Mouse (Mus musculus) yolk sac, embryonic 10.5 days (tissue): Measurements from ENCODE around the gene Ercc2.

ENCODE experiments used
- DNase-seq: peaks from one replicate; pipeline ENCODE4 v3.0.0-alpha.2; 2017; ENCODE audit warnings: low spot score

Gene Ercc2

DNA sequence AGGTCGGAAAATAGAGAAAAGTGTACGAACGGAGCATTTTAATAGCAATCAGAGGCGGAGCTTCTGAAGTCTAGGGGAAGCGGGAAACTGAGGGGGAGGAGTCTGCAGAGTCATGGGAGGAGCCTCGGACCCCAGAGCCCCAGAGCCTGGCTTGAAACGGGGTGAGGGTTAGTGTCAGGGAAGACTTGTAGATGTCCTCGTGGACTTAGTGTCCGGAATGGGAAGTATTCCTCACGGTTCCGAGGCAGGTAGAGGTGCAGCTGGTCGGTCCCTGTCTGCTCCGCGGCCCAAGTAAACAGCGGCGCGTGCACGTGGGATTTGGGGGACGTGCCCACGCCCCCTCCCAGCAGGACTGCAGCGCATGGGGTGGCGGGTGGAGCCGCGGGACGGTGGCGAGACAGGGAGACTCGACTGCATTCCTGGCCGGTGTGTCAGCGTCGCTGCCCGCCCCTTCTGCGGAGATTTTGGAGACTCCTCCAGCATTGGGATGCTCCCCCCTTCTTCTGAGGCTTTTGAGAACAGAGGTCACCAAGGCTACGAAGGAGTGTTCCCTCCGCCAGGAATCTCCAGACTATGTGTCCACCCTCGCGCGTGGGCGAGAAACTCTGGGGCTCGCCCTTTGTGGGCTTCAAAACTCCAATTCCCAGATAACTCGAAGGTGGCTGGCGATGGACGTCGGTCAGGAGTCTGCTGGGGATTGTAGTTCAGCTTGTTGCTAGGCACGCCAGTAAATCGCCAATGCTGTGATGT lies 21.7 kb upstream of the Ercc2 start:
- peak; percentile 87 for DNase-seq

DNA sequence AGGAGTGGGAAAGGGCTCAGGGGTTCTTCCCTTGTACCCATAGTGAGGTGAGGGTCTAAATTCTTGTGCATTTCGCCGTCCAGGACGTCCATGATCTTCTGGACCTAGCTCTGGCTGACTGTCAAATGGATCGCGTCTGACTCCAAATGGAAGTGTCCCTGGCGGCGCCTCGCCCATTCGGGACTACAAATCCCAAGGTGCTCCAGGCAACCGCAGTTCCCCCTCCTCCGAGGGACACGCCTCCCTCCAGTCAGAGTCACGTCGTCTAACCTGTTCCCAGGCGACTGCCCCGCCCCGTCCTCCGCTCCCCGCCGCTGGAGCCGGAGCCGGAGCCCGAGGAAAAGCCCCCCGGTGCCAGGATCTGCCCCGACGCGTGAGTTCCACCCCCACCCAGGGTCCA lies 20.9 kb upstream of the Ercc2 start:
- peak; percentile 88 for DNase-seq

DNA sequence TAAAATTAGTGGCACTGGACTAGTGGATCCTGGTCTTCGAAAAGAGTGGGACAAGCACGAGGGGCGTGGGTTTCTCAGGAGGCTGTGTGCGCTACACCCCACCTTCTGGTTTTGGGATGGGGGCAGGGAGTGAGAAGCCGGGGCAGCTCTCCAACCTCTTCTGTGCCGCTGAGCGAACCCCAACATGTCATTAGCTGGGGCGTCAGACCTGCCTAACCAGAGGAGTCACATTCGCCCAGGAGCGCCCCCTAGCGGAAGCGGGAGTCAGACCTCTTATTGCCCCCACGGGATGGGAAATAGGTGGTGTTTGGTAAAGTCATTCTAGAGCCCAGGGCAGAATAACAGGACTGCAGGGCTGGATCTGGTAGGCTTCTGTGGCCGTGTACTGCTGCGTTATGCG lies 20.1 kb upstream of the Ercc2 start:
- DNase-seq: no peak

DNA sequence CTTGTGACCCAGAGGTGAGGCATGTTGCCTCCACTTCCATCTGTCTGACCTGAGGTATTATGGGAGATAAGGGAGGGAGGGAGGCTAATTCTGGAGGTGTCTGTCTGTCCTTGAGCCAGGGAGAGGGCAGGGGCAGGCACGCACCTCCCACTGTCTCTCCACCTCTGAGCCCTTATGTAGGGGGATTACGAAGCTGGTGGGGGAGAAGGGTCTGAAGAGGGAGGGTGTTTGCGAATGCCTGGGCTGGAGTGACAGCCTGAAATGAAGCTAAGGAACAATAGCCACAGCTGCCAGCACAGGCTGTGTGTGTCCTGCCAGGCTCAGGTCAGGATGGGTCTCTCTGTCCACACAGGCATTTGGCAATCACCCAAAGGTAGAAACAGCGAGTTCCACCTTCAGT lies 19.5 kb upstream of the Ercc2 start:
- no peak for DNase-seq

DNA sequence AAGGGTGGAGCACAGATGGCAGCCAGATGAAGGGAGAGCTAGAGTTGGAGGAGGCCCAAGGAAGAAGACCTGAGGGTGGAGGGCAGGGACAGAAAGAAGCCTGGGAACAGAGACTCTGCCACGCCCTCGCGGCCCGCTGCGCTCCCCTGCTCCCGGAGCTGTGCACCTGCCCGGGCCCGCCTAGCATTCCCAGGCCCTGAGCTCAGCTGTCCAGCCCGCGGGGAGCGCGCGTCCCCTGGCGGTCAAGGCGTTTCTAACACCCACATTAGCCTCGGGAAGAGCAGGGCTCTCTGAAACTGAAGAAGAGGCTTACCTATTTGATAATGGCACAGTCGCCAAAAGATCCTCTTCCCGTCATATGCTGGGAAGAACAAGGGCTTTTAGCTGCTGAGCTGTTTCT lies 17.9 kb upstream of the Ercc2 start:
- no peak for DNase-seq

DNA sequence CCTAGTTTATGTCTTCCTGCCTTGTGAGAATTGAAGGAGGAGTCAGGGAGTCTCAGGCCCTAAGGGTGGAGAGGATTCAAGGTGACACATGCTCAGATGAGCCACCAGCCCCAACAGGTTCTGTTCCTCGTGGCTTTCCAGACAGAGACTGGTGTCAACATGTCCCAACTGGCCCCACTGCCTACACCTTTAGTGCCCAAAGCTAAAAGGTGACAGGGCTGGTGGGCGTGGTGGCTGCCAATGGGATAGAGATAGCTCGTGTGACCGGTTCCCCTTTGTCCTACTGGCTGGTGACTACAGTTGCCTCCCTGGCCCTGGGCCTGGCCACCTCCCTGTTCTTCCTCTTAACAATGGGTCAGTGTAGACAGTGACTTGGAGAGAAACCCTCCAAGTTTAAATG lies 16.4 kb upstream of the Ercc2 start:
- no peak for DNase-seq

DNA sequence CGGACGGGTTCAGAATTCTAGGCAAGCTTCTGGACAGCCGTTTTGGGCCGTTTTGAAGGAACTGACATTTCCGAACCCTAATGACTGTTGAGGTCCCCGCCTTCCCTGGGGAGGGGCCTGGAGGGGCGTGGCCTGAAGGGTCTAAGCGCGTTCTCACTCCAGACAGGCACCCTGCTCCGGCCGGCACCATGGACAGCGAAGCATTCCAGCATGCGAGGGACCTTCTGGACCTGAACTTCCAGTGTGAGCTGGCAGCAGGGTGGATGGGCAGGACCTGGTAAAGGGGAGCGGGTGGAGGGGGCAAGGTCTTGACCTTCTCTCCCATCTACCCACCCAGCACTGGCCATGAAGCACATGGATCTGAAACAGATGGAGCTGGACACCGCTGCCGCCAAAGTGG lies 13.4 kb upstream of the Ercc2 start:
- peak; percentile 45 for DNase-seq

DNA sequence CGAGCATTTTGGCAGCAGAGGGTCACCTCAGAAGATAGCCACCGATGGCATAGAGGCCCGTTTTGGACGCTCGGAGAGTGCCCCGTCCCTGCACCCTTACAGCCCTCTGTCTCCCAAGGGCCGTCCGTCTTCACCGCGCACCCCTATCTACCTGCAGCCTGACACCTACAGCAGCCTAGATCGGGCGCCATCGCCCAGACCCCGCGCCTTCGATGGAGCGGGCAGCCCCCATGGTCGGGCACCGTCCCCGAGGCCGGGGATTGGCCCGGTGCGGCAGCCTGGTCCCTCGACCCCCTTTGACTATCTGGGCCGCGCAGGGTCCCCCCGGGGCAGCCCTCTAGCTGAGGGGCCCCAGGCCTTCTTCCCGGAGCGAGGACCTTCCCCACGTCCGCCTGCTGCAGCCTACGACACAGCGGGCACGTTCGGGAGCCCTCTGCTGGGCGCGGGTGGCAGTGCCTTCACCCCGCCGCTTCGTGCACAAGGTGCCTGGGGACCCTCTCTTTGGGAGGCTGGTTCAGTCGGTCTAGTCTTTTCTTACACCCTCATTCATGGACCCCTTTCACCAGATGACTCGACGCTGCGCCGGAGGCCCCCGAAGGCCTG lies 11.9 kb upstream of the Ercc2 start:
- no peak for DNase-seq

DNA sequence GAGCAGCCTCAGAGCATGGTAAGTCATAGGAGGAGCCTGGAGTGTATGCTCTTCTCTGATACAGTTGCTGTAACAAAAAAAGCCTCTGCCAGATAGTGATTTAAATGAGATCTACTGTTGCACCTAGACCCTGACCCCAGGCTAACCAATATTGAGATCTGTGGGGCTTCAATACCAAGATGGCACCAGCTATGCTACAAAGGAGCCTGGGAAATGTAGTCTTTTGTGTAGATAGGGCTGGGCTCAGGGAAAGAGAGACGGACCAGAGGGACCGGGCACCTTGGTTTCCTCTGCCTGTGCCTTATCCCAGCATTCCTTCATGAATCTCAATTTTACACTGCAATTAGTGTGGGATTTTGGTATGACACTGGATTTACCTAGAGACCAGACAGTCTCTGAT lies 8.4 kb upstream of the Ercc2 start:
- no peak for DNase-seq

DNA sequence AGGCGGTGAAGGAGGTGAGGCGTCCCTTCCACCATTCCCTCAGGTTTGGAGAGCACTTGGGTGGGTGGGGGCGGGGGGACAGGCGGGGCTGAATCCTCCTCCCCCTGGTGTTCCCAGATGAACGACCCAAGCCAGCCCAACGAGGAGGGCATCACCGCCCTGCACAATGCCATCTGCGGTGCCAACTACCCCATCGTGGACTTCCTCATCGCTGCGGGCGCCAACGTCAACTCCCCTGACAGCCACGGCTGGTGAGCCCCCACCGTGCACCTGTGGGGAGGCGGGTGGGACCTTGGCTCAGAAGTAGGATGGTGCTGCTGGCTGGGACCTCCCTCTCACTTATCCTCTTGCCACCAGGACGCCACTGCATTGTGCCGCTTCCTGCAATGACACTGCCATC lies 6.4 kb upstream of the Ercc2 start:
- DNase-seq: no peak

DNA sequence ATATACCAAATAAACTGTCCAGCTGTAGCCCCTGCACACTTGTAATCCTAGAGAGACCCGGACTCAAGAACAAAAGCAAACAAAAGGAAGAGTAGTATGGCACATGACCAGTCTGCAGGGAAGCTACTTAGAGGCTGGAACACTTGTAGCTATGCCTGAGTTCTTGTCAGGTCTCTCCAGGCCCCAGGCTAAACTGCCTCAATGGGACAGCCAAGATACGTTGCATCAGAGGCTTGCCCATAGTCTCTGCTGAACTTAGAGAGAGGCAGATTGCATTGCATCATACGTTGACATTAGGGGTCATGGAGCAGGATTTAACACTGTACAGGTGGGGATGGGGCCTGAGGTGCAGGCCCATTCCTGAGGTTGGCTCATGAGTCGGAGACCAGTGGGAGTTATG lies 5.8 kb upstream of the Ercc2 start:
- no peak for DNase-seq

DNA sequence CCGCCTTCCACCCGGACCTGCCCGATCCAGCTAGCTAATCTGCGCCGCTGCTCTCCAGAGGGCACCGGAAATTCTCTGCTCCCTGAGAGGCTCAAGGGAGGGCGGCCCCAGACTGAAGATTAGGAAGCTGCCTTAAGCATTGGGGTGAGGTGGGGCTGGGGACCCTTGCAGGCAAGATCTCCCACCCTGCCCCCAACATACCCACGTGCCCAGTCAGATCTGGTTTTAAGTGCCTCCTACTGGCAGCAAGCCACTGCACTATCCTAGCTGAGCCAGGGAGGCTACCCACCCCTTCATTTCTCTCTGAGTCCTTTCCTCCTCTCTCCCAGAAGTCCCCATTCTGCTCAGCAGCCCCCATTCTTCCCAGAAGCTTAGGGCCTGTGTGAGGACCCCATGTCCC lies 3.8 kb upstream of the Ercc2 start:
- no peak for DNase-seq

DNA sequence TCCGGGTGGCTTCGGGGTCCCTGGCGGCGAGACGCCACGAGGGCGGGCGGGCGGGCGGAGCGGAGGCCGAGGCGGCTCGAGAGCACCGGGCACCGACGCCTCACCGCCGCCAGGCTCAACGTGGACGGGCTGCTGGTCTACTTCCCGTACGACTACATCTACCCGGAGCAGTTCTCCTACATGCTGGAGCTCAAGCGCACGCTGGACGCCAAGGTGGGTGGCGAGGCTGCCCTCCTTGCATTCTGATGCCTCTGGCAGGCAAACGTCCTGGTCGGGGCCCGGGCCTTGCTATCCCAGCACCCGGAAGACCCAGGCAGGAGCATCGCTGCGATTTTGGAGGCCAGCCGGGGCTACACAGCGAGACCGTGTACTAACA lies 344 bp downstream of the Ercc2 start:
- DNase-seq: no peak

DNA sequence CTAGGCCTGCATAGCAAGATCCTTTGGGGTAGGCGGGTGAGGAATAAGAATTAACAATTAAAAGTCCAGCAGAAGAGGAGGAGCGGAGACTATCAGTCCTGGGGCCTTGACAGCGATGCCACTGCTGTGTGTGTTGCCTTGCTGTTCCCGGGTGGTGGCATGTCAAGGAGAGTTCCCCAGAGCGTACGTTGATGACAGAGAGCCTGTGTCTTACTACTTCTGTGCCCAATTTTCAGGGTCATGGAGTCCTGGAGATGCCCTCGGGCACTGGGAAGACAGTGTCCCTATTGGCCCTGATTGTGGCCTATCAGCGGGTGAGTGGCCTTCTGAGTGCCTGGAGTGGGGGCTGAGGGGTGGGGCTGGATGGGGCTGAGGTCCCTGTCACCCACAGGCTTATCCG lies 1.9 kb downstream of the Ercc2 start:
- no peak for DNase-seq

DNA sequence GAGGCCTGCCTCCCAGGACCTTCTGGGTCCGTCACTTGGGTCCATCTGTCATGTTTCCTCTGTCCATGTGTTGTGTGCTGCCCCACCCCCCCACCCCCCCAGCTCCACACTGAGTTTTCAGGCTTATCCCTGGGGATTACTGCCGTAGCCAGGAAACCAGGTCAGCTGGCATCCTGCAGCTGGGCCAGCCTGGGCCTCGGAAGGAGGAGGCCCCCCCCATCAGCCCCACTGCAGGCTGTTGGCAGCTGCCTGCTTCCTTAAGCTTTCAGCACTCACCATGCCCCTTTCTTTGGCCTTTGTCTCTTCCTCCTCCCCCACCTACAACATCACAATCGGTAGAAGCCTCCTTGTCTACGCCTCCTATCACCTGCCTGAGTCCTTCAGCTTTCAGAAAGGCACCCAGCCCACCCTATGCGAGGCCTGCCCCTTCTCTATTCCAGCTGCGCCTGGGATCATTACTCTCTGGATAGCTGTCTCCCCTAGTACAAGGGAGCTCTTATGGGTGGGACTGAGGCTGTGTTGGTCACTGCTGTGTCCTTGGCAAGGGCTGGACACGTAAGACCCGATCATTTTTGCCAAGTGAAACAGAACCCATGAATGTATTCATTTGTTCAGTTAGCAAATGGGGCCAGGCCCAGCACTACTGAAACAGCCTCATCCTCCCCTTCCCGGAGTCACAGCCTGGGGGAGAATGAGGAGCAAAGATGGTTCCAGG lies 7.0 kb downstream of the Ercc2 start:
- no peak for DNase-seq

DNA sequence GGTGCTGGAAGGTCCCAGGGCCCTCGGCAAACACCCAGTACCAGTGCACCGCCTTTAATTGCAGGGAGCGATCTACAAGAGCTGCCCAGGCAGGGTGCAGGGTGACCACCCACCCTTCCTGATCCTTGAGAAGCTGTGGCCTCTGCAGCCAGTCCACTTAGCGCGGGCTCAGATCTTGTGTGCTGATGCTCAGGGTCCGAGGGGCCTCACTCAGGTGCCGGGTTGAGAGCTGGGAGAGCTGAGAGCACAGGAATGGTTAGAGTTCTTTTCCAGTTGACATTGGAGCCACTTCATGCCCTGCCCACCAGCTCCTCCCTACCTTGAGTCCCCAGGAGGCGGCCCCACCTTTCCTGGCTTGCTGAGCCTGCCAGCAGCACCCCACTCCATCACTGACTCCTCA lies 12.7 kb downstream of the Ercc2 start:
- no peak for DNase-seq

DNA sequence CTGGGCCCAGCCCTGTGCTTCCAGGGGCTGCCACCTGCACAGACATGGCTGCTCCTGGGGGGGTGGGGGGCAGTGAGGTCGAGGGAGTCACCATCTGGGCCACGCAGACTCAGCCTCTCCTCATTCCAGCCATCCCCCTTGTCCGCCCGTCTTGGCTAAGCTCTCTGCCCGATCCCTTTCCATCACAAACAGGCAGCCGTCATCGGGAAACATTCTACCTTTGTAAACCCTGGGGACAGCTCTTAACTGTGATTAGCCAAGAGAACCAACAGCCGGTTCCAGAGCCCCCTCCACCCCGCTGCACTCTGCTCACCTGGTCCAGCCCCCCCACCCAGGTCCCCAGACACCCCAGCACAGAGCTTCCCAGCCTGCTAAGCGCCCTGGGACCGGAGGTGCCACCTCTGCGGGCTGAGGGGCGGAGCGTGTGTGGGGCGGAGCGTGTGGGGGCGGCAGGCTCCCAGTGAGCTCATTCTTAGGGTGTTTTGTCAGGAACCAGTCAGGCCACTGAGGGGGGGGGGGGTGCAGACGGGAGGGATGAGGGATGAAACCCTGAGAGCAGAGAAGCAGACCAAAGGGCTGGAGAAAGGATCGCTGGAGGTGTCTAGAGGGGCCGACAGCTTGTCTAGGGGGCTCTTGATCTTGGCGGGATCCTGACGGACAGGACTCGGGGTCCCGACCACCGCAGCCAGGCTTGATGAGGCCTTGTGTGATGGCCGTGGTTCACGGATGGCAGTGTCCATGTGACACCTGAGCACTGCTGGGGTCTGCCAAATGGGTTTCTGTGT lies 17.9 kb downstream of the Ercc2 start:
- peak; percentile 17 for DNase-seq

DNA sequence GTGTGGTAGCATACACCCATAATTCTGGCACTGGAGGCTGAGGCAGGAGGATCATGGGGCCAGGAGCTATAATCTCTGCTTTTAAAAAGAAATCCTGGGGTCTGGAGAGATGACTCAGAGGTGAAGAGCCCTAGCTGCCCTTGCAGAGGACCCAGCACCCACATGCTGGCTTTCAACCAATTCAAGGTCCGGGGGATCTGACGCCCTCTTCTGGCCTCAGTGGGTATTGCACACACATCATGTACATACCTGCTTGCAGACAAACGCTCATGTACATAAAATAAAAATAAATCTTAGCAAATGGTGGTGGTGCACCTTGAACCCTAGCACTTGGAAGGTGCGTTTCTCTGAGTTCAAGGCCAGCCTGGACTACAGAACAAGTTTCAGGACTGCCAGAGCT lies 19.1 kb downstream of the Ercc2 start:
- DNase-seq: no peak

DNA sequence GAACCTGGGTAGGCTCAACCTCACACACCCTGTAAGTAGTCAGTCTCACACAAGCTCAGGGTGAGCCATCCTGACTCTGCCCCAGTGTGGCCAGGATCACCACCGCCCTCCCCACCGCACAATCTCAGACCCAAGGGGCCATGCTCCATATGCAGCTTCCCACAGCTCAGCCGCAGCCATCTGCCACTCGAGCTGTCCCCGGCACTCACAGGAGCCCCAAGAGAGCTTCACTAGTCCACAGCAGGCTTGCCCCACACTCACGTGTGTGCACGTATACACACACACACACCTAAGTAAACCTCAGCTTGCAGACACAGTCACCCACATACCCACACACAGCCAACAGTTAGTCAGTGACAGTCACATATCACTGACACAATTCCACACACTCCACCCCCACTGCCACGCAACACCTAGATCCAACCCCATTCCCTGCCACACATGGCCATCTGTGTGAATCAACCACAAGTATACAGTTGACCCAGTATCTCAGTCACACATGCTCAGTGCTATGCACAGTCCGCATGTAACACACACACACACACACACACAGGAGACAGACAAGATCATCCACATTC lies 20.8 kb downstream of the Ercc2 start:
- no peak for DNase-seq

DNA sequence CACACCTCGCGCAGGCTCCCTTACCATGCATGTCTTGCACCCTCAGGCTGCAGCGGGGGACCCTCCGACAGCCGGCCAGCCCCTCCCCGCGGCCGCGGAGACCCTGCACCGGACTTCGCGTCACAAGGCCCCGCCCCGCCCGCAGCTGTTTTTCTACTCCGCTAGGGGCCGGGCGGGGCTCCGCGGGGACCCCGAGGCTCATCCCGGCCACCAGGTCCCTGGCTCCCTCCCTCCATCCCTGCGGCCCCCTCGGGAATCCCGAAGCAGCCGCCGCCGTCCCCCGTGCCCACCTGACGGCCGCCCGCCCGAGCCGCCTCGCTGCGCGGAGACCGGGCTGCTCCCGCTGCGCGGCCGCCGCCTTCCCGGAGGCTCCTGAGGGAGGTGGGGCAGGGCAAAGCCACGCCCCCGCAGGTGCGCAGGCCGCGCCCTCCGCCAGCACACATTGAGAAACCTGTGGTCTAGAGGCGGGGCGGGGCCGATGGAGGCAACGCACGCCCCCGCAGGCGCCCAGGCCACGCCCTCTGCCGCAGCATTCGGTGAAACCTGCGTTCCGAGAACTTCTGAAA lies 22.0 kb downstream of the Ercc2 start, which contains the start of gene Klc3:
Klc3 (minus strand) TSS at position 374 of the 566 bp plus-strand sequence.
- peak; percentile 87 for DNase-seq

DNA sequence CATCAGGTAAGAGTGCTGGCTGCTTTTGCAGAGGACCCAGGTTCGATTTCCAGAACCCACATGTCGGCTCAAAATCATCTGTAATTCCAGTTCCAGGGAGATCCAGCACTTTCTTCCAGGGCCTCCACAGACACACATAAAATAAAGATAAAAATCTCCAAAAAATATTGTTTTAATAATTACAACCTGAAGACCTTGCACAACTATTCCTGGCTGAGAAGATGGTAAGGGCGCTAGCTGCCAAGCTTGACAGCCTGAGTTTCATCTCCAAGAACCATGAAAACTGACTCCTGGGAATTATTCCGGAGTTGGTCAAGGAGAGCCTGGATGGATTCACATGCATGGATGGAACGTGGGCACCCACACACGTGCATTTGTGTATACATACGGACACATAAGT lies 22.7 kb downstream of the Ercc2 start, which contains the start of gene Ckm:
Ckm (plus strand) TSS at position 301 of the 400 bp plus-strand sequence.
- DNase-seq: no peak

DNA sequence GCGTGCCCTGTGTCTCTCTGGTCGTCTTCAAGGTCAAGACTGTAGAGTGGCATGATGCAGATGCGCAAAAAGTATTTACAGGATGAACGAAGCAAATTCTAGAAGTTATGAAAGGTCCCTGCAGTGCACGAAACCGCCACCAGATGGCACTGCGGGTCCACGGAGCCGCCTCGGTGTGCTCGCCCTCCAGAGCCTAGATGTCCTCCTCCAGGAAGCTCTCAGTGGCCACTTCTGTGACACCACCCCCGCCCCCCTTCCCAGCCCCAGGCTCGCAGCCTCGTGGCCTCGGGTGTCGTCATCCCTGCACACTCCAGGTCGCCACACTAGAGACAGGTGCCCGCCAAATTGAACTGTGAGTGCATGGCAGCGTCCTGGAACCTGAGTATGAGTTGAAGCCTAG lies 23.6 kb downstream of the Ercc2 start:
- DNase-seq: peak; percentile 74
